Mouse (Mus musculus) CD4-positive, CD25-positive, alpha-beta regulatory T cell, adult 2 months (primary cell): Measurements from ENCODE around the gene Snx1.

Experiments used
- DNase-seq: peaks from one replicate; pipeline ENCODE4 v3.0.0-alpha.2; 2012; ENCODE audit warnings: low read depth, low spot score

Snx1 gene

DNA sequence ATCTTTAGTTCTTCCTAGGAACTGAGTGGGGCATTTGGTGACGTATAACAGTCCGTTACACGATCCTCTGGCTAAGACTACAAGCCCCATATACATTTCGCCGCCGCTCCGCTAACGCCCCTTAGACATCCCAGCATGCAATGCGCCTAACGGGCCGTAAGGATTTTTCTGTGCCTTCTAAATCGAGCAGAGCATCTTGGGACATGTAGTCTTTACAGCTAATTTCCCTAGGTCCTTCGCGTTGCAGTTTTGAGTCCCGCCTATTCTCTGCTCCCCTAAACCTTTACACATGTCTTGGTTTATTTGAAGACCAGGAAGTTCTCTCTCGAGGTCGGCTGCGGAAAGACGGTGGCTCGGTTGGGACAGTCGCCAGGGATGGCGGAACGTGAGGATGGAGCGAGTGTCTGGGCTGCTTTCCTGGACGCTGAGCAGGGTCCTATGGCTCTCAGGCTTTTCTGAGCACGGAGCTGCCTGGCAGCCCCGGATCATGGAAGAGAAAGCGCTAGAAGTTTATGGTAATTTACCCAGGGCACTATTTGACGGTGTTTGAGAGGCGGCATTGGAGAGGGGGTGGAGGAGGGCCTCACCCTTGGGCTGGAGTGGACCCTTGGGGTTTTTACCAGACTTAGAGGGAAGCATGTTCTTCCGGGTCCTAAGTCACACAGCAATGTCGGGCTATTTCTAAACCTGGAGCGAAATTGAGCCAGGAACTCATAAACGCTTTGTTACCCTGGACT is at the start of gene Snx1, which contains the start of gene Ciao2a:
TSS of gene Snx1 (minus strand) at position 132 of the 737 bp plus-strand sequence.
TSS of gene Ciao2a (plus strand) at position 156 of the 737 bp plus-strand sequence.
- peak; percentile 96 for DNase-seq

- no peak for DNase-seq
Measured at GRCm38 (mm10) chr9:66174985-66175384, 48.6 kb upstream of the Snx1 start.

DNA sequence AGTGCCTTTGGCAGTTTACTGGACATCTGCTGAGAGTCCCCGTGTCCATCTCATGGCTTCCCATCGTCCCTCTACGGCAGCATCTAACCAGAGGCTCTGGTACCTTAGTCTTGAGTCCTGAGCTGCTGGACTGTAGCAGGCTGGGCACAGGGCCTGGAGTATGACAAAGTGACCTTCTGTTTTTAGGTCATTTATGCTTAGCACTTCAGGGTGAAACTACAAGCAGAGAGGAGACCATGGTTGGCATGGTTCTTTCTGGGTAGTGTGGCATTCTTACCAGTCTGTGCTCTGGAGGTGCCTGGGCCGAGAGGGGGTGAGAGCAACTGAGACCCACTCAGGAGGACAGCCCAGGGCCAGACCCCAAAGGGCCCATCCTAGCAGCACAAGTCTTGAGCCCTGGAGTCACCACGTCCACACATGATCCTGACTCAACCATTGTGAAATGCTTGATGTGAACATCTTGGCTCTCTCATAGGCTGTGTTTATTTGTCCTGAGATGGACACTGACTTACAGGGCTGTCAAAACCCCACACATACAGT is 47.0 kb upstream of the Snx1 start:
- DNase-seq = no peak

DNA sequence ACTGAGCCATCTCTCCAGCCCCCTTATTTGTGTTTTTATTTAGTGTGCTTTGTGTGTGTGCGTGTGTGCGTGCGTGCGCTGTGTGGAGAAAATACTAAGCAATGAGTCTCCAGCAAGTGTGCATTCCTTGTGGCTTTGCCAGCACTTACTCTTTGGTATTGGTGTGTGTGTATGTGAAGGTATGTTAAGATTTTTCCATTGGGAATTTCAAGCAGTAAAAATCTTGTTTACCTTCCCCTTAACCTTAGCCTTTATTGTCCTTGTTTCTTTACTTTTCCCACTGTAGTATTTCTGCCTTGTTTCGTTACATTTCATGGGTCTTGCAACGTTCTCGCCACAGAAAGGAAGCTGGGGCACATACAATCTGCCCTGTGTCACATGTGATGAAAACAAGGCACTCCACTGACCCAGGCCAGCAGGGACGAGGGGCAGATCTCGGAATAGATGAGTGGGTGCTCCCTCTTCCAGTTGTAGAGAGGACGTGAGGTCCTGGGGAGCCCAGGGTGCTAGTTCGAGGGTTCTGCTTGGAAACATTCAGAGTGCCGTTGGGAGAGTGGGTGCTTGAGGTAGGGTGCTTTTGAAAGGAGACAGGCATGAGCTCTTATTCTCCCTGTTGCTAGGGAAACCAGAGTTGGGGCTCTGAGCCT is 45.0 kb upstream of the Snx1 start:
- no peak for DNase-seq

- no peak for DNase-seq
Measured at GRCm38 (mm10) chr9:66170506-66170905, 44.1 kb upstream of the Snx1 start.

DNA sequence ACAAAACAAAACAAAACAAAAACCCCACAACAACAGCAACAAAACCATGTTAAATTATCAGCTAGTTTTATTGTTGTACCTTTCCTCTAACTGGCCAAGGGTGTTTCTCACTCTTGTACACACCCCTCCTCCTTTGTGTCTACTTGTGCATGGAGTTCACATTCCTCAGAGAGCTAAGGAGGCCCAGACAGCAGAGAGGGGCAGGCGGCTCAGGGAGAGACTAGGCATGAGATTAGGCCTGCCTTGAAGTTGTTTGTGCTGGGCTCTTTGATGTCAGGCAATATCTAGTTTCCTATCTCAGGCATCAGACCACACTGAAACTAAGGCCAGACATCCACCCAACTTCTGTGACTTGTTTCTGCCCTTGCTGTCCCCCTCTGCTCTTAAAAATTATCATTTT is 41.8 kb upstream of the Snx1 start:
- DNase-seq = no peak

DNA sequence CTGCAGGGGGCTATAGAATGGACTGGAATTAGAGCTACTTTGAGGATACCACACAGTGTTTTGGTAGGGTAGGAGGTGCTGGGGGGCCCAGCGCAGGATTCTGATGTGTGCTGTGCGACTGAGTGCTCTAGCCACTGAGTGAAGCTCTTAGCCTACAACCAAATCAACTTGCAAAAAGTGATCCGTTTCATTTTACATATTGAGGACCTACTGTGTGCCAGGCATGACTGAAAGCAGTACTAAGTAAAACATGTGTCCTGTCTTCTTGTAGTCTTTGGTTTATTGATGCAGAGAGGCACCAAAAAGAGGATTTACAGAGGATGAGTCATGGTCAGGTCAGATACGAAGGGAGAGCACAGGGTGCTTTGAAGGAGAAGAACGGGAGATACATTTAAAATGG is 40.8 kb upstream of the Snx1 start:
- no peak for DNase-seq

- no peak for DNase-seq
Measured at GRCm38 (mm10) chr9:66162995-66163394, 36.6 kb upstream of the Snx1 start.

- no peak for DNase-seq
Measured at GRCm38 (mm10) chr9:66160155-66160554, 33.8 kb upstream of the Snx1 start.

GRCm38 (mm10) chr9:66158885-66159430 is 32.6 kb upstream of the Snx1 start:
- DNase-seq = no peak

GRCm38 (mm10) chr9:66157958-66158830 is 31.8 kb upstream of the Snx1 start, which contains the start of gene Dapk2:
Dapk2 (plus strand) TSS chr9:66158223.
- peak; percentile 64 for DNase-seq

- peak; percentile 28 for DNase-seq
Measured at GRCm38 (mm10) chr9:66155534-66155933, 29.1 kb upstream of the Snx1 start.

DNA sequence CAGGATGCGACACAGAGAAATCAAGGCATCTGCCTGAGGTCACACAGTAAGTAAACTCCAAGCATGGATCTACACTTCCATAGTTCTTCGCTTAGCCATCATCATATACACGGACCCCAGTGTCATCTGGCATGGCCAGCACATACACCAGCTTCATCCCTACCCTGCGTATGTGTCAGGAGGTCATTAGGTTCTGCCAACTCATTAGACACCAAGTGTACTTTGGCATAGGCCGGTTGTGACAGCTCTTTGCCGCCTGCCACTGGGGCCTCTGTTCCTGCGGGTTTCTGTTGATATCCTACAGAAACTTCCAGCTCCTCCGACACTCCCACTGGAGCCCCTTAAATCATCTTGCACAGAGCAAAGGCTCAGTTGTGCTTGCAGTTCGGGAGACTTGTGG is 27.6 kb upstream of the Snx1 start:
- DNase-seq = no peak

DNA sequence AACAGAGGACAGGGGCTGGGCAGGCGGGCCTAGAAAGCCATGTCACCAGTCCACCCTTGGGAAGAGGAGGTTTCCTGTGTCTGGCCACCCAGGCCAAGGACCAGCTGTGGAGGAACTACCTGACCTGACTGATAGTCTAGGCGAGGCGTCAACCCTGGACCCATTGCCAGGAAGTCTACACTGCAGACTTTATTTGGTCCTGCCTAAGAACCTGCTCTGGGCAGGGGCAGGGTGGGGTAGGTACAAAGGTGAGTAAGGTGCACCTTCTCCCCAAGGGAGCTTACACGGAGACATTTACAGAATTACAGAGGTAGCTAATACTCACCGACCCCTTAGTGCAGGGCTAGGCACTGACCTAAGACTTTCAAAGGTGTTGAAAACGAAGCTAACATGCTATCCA is 27.2 kb upstream of the Snx1 start:
- DNase-seq = no peak

DNA sequence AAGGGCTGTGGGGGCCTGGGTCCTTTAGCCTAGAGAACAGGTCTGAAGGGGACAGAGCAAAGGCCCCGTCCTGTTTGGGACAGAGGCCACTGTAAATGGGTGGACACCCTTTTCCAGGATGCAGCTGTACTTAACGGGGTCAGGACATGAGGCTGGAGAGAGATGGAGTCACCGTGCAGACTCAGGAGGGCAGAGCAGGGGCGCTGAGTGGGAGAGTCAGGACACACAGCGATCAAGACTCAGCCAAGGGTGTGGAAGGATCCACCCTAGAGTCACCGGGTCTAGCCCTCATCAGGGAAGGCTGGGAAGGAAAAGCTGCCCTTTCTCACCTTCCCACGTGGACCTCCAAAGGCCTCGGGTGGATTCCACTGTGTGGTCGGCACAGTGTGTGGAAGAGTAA is 25.6 kb upstream of the Snx1 start:
- DNase-seq = no peak

DNA sequence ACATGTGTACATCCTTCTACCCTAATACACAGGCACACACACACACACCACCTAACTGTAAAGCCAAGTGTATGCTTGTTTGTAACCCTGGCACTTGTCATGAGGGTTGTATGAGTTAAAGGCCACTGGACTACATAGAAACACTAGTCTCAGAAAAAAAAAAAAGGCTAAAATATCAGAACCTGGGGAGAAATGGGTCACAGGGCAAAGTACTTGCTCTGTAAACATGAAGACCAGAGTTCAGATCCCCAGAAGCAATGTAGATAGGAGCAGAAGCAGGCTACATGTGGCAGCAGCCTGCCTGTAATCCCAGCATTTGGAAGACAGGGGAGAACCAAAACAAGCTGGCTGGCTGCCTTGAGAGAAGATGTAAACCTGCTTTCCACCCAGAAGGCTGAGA is 19.8 kb upstream of the Snx1 start:
- DNase-seq = no peak

DNA sequence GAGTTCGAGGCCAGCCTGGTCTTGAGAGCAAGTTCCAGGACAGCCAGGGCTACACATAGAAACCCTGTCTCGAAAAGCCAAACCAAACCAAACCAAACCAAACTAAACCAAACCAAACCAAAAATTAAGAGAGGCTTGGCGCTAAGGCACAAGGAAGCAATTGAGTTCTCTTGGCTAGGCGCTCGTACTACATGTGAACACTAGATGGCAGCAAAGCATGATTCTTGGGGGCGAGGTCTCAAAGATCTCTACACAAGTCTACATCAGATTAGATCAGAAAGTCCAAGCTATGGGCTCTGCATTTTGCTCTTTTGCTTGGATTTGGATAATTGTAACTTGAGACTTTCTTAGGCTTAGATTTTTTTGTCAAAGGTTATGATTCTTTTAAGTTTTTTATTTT is 17.9 kb upstream of the Snx1 start:
- DNase-seq = peak; percentile 85

DNA sequence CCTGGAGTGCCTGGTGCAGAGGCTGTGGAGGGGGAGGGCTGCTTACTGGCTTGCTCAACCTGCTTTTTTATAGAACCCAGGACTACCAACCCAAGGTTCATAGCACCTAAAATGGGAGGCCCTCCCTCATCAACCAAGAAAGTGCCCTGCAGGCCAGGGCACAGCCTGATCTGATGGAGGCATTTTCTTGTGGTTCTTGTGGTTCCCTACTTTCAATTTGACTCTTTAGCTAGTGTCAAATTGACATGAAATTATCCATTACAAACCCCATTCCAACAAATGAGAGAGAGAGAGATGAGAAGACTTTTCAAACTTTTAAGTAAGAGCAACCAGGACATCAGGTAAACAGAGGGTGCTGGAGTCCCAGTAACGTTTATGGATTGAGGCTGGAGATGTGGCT is 15.9 kb upstream of the Snx1 start:
- peak; percentile 14 for DNase-seq

GRCm38 (mm10) chr9:66138193-66138592 is 11.8 kb upstream of the Snx1 start:
- DNase-seq = no peak

GRCm38 (mm10) chr9:66135967-66136366 is 9.6 kb upstream of the Snx1 start:
- DNase-seq = peak; percentile 63

GRCm38 (mm10) chr9:66131466-66131865 is 5.1 kb upstream of the Snx1 start:
- DNase-seq = no peak

DNA sequence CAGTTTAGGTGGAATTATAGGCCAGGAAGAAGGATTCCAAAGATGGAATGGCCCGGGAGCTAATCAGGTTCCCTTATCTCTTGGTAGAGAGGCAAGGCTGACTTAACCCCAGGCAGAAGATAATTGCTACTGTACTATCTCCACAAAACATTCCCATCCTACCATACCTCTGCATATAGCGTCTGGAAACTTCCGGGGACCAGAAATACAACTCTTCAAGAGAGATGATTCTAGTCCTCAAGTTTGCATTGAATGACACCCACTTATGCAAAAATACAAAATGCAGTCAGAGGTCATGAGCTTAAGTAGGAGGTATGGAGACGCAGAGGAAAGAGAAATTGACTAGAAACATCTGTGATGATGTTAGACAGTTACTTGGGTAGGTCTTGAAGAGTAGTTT is 1.5 kb upstream of the Snx1 start:
- DNase-seq = no peak
